Mouse (Mus musculus): ENCODE data around the gene Jund. TPM values are rescaled to one million over a fixed set of nuclear protein-coding genes. Genes with fewer than 3 reads are reported as not detected.

The Jund gene
- polyA plus RNA-seq, 1 experiment from 2014 or later = 17.5 TPM

DNA sequence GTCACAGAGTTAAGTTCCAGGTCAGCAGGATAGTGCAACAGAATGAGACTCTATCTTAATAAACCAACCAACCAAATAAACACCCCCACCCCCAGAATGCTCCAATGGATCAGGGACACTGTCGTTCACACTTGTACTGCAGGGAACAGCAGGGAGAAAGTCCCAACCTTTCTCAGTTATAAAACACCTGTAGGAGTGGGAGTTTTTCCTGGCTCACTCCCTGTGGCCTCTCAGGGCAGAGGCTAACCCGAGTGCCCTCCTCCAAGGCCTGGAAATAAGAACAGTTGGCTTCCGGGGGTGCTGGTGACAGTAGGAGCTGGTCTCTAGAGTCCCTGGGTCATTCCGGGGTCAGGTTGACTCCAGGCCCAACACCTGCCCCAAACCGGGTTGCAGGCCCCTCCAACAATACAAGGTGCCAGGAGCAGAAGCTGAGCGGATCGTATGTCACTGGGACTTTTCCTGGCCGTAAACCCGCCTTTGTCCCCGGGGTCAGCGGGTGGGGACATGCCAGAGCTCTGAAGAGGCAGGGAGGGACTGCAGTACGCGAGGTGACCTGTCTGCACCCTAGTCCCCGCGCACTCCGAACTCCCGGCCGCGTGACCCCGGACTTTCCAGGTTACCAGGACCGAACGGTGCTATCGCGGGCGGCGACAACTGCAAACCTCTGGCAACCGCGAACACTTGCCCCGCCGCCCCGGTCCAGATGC is 39.7 kb upstream of the Jund start:
- H3K4me2 ChIP-seq (ENCODE audit: low read depth, low read length) = peak overlapping the region; percentile 93
- no peaks in the 10 kb centered on the region for H3K27me3 ChIP-seq (ENCODE audit: control insufficient read depth, insufficient read depth, low read depth, low read length)
- H3K4me1 ChIP-seq (ENCODE audit: control insufficient read depth, low read depth, low read length) = peaks cover 33% of the 10 kb centered on the region
- peak overlapping the region; percentile 89 for H3K9ac ChIP-seq (ENCODE audit: low read depth, low read length)
- peak; percentile 66 for ATAC-seq (ENCODE audit: low read depth)
- H3K9me3 ChIP-seq (replicated peaks; ENCODE audit: control insufficient read depth, low read length) = no peaks in the 10 kb centered on the region
- H3K4me3 ChIP-seq (ENCODE audit: low read depth, low read length) = peak overlapping the region; percentile 84
- WGBS (ENCODE audit: insufficient replicate concordance) = 1% methylated on average over 31 of the region's 31 CpGs
- H3K36me3 ChIP-seq (ENCODE audit: control insufficient read depth, insufficient read depth) = 0 out of 2 replicates have a peak, but pooled peaks cover 2% of the 10 kb centered on the region
- H3K27ac ChIP-seq (ENCODE audit: low read length) = peak overlapping the region; percentile 84

DNA sequence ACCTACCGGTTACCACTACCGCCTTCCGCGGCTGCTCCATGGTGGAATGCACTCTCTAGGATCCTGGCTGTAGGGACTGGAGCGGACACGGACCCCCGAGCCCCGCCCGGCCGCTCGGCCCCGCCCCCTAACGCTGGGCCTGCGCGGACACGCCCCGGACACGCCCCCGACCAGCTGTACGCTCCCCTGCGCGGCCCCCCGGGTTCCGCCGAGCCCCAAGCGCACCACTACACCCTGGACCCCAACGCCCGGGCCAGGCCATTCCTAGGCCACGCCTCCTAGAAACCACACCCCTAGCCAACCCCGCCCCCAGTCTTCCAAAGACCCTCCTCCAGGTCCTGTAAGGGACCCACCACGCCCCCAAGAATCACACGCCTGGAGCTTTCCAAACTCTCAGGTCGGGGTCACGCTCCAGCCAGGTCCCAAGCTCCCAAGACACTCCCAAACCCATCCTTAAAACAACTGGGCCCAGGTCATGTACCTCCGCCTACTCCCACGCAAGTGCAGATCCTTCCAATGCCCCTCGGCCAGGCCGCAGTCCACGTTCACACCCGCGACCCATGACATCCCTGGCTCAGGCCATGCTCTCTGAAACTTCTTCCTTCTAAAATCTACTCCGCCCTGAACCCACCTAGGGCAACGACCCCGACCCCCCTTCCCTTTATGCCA is 39.0 kb upstream of the Jund start:
- WGBS (ENCODE audit: insufficient replicate concordance) = under 1% methylated on average over 44 of the region's 44 CpGs
- Histone ChIP-seq H3K36me3 (ENCODE audit: control insufficient read depth, insufficient read depth) (0 out of 2 replicates have a peak, but pooled peaks cover 2% of the 10 kb centered on the region), H3K4me2 (ENCODE audit: low read depth, low read length) (peak overlapping the region; percentile 93)

DNA sequence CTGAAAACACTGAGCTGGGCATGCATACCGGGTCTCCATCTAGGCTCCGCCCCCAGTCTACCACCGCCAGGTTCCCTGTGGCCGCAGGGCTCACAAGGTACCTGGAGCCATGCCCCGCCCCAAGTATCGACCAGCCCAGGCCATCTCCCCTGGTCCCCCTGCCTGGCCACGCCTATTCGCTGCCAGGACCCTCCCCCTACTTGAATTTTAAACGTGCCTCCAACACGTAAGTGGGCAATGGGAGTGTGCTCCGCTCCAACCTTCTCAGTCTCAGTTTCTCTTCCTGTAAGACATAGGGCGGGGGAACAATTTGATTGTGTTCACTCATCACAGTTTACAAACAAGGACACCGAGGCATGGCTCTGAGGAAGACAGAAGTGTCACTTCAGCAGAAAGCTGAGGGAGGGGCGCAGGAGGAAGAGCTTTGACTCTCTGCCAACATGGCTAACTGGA is 38.5 kb upstream of the Jund start, which contains the start of gene Pgpep1:
TSS of gene Pgpep1 (minus strand) at position 116 of the 453 bp plus-strand sequence.
- Histone ChIP-seq H3K4me1 (ENCODE audit: control insufficient read depth, low read depth, low read length) (peaks cover 35% of the 10 kb centered on the region), H3K4me3 (ENCODE audit: low read depth, low read length) (peak within 1 kb of the TSS; percentile 84), H3K9ac (ENCODE audit: low read depth, low read length) (peak within 1 kb of the TSS; percentile 89), H3K27ac (ENCODE audit: low read length) (peak within 1 kb of the TSS; percentile 84), H3K9me3 (replicated peaks; ENCODE audit: control insufficient read depth, low read length) (no peaks in the 10 kb centered on the region), H3K4me2 (ENCODE audit: low read depth, low read length) (peak within 1 kb of the TSS; percentile 93), H3K27me3 (ENCODE audit: control insufficient read depth, insufficient read depth, low read depth, low read length) (no peaks in the 10 kb centered on the region), H3K36me3 (ENCODE audit: control insufficient read depth, insufficient read depth) (0 out of 2 replicates have a peak, but pooled peaks cover 2% of the 10 kb centered on the region)
- ATAC-seq (ENCODE audit: low read depth) = peak; percentile 40
- 5% methylated on average over 14 of the region's 14 CpGs for whole genome bisulfite sequencing (ENCODE audit: insufficient replicate concordance)

More for the DNA sequence above, 39.0 kb upstream of the Jund start:
- Histone ChIP-seq H3K4me3 (ENCODE audit: low read depth, low read length) (peak overlapping the region; percentile 84), H3K4me1 (ENCODE audit: control insufficient read depth, low read depth, low read length) (peaks cover 33% of the 10 kb centered on the region), H3K27me3 (ENCODE audit: control insufficient read depth, insufficient read depth, low read depth, low read length) (no peaks in the 10 kb centered on the region), H3K27ac (ENCODE audit: low read length) (peak overlapping the region; percentile 84), H3K9me3 (replicated peaks; ENCODE audit: control insufficient read depth, low read length) (no peaks in the 10 kb centered on the region), H3K9ac (ENCODE audit: low read depth, low read length) (peak overlapping the region; percentile 89)
- peak; percentile 94 for ATAC-seq (ENCODE audit: low read depth)

DNA sequence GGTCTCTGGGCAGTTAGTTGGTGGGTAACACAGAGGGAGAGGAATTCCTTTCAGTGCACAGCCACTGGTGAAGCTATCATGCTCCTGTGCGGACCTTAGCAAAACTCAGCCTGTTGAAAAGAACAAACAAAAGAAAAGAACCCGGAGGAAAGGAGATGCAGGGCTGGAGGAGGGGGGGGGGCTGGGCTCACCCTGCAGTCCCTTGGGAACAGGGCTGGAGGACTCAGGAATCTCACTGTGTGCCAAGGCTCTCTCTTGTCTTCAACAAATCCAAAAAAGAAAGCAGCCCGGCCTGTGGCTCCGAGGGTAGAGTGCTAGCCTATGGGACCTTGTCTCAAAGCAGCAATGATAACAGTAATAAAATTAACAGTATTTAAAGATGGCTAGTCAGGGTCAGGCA is 35.1 kb upstream of the Jund start:
- Histone ChIP-seq H3K4me1 (ENCODE audit: control insufficient read depth, low read depth, low read length) (peaks cover 32% of the 10 kb centered on the region), H3K27me3 (ENCODE audit: control insufficient read depth, insufficient read depth, low read depth, low read length) (no peaks in the 10 kb centered on the region), H3K9me3 (replicated peaks; ENCODE audit: control insufficient read depth, low read length) (no peaks in the 10 kb centered on the region; the same call in 1 of the 2 replicates), H3K27ac (ENCODE audit: low read length) (no peak overlapping the region), H3K4me2 (ENCODE audit: low read depth, low read length) (no peak overlapping the region), H3K9ac (ENCODE audit: low read depth, low read length) (no peak overlapping the region), H3K36me3 (ENCODE audit: control insufficient read depth, insufficient read depth) (no peaks in the 10 kb centered on the region), H3K4me3 (ENCODE audit: low read depth, low read length) (no peak overlapping the region)
- ATAC-seq (ENCODE audit: low read depth) = no peak
- WGBS (ENCODE audit: insufficient replicate concordance) = 53% methylated on average over 4 of the region's 4 CpGs

DNA sequence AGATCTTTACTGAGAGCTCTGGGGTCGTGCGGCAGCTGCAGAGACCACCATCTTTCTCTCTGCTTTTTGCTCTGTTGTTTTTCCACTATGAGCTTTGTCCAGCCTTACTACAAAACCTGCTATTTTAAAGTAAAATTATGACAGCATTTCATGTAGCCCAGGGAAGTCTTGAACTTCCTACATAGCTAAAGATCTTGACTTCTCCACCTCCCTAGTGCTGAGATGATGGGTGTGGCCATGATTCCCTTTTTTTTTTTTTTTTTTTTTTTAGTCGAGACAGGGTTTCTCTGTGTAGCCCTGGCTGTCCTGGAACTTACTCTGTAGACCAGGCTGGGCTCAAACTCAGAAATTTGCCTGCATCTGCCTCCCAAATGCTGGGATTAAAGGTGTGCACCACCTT is 34.1 kb upstream of the Jund start:
- ATAC-seq (ENCODE audit: low read depth) = no peak
- no peak overlapping the region for H3K4me3 ChIP-seq (ENCODE audit: low read depth, low read length)
- H3K36me3 ChIP-seq (ENCODE audit: control insufficient read depth, insufficient read depth) = no peaks in the 10 kb centered on the region
- 60% methylated on average over 3 of the region's 3 CpGs for WGBS (ENCODE audit: insufficient replicate concordance)
- peaks cover 26% of the 10 kb centered on the region for H3K4me1 ChIP-seq (ENCODE audit: control insufficient read depth, low read depth, low read length)
- no peaks in the 10 kb centered on the region; the same call in 1 of the 2 replicates for H3K9me3 ChIP-seq (replicated peaks; ENCODE audit: control insufficient read depth, low read length)
- no peak overlapping the region for H3K9ac ChIP-seq (ENCODE audit: low read depth, low read length)
- H3K27me3 ChIP-seq (ENCODE audit: control insufficient read depth, insufficient read depth, low read depth, low read length) = no peaks in the 10 kb centered on the region
- no peak overlapping the region for H3K4me2 ChIP-seq (ENCODE audit: low read depth, low read length)
- no peak overlapping the region for H3K27ac ChIP-seq (ENCODE audit: low read length)

DNA sequence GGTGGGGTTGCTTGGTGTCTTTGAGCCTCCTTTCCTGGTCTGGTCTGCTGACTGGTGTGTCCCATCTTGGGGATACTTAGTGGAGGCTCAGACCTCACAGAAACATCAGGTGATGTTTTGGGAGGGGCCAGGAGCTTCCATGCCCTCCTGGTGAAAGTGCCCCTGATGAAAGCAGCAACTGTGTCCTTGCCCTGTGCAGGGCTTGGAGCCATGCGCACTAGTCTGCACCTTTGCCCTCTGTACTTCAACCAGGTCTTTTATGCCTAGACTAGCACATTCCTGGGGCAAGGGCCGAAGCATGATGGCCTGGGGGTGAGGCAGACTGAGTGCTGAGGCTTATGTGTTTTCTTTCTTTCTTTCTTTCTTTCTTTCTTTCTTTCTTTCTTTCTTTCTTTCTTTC is 33.1 kb upstream of the Jund start:
- ATAC-seq (ENCODE audit: low read depth) = peak; percentile 85
- Histone ChIP-seq H3K27ac (ENCODE audit: low read length) (peak overlapping the region; percentile 29; the same call in 1 of the 2 replicates), H3K36me3 (ENCODE audit: control insufficient read depth, insufficient read depth) (no peaks in the 10 kb centered on the region), H3K4me3 (ENCODE audit: low read depth, low read length) (no peak overlapping the region), H3K4me2 (ENCODE audit: low read depth, low read length) (no peak overlapping the region), H3K4me1 (ENCODE audit: control insufficient read depth, low read depth, low read length) (peaks cover 16% of the 10 kb centered on the region), H3K27me3 (ENCODE audit: control insufficient read depth, insufficient read depth, low read depth, low read length) (no peaks in the 10 kb centered on the region), H3K9ac (ENCODE audit: low read depth, low read length) (no peak overlapping the region), H3K9me3 (replicated peaks; ENCODE audit: control insufficient read depth, low read length) (no peaks in the 10 kb centered on the region; the same call in 1 of the 2 replicates)
- WGBS (ENCODE audit: insufficient replicate concordance) = 56% methylated on average over 2 of the region's 2 CpGs

DNA sequence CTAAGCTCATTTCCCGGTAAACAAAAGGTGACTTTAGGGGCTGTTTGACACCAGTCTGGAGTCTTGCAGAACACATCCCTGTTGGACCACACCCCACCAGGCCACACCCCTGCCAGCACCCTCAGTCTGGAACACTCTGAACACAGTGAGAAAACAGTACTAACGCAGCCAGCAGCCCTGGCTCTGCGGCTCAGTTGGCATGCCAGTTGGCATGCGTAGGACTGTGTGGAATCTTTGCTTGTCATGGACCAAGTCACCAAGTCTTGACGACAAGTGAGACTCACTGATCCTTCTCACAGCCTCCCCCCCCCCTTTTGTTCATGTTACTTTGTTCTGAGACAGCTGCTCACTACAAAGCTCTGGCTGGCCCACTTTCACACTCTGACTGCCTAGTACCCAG is 31.7 kb upstream of the Jund start:
- Histone ChIP-seq H3K4me2 (ENCODE audit: low read depth, low read length) (no peak overlapping the region), H3K4me3 (ENCODE audit: low read depth, low read length) (no peak overlapping the region), H3K36me3 (ENCODE audit: control insufficient read depth, insufficient read depth) (no peaks in the 10 kb centered on the region), H3K27me3 (ENCODE audit: control insufficient read depth, insufficient read depth, low read depth, low read length) (no peaks in the 10 kb centered on the region), H3K9ac (ENCODE audit: low read depth, low read length) (no peak overlapping the region), H3K9me3 (replicated peaks; ENCODE audit: control insufficient read depth, low read length) (no peaks in the 10 kb centered on the region; the same call in 1 of the 2 replicates), H3K27ac (ENCODE audit: low read length) (no peak overlapping the region), H3K4me1 (ENCODE audit: control insufficient read depth, low read depth, low read length) (peaks cover 11% of the 10 kb centered on the region)
- 66% methylated on average over 5 of the region's 5 CpGs for WGBS (ENCODE audit: insufficient replicate concordance)
- peak; percentile 39; the same call in 1 of the 2 replicates for ATAC-seq (ENCODE audit: low read depth)

GRCm38 (mm10) chr8:70671615-70672324 is 27.0 kb upstream of the Jund start:
- Histone ChIP-seq H3K27me3 (ENCODE audit: control insufficient read depth, insufficient read depth, low read depth, low read length) (no peaks in the 10 kb centered on the region), H3K36me3 (ENCODE audit: control insufficient read depth, insufficient read depth) (no peaks in the 10 kb centered on the region), H3K4me1 (ENCODE audit: control insufficient read depth, low read depth, low read length) (peaks cover 42% of the 10 kb centered on the region), H3K27ac (ENCODE audit: low read length) (no peak overlapping the region; the same call in 1 of the 2 replicates), H3K9ac (ENCODE audit: low read depth, low read length) (no peak overlapping the region), H3K9me3 (replicated peaks; ENCODE audit: control insufficient read depth, low read length) (no peaks in the 10 kb centered on the region; the same call in 1 of the 2 replicates), H3K4me2 (ENCODE audit: low read depth, low read length) (no peak overlapping the region), H3K4me3 (ENCODE audit: low read depth, low read length) (no peak overlapping the region)
- 80% methylated on average over 10 of the region's 10 CpGs for WGBS (ENCODE audit: insufficient replicate concordance)
- no peak for ATAC-seq (ENCODE audit: low read depth)
